Mouse (Mus musculus): ENCODE measurements around the gene Ccdc57. TPM values are rescaled to one million over a fixed set of nuclear protein-coding genes. Genes with fewer than 3 reads are reported as not detected.

The Ccdc57 gene
- total RNA-seq, 2 experiments from 2014 or later = 6.2 to 7.0 TPM

- no peak for DNase-seq (ENCODE audit: low spot score in 2 of 2)
- intact Hi-C loops (cut with DNase I) = no loop called here
Observed at GRCm38 (mm10) chr11:120916477-120916876, 16.2 kb downstream of the Ccdc57 start.

- DNase-seq (ENCODE audit: low spot score in 2 of 2) = no peak
- intact Hi-C loops (cut with DNase I) = no loop called here
Observed at GRCm38 (mm10) chr11:120913796-120914195, 18.9 kb downstream of the Ccdc57 start.

- intact Hi-C loops (cut with DNase I) = loop anchor here (2.0 kb wide), 1 partner anchor 135 kb away; no protein-coding TSS in a partner anchor
- peak; percentile 76 to 82 for DNase-seq (ENCODE audit: low spot score in 2 of 2)
Observed at GRCm38 (mm10) chr11:120905430-120905873, 27.2 kb downstream of the Ccdc57 start.

- intact Hi-C loops (cut with DNase I) = loop anchor here (2.0 to 5.0 kb wide), 2 partner anchors 82 to 136 kb away; partner anchors contain the start of gene Fasn
Observed at GRCm38 (mm10) chr11:120904561-120904960, 28.1 kb downstream of the Ccdc57 start.

GRCm38 (mm10) chr11:120903159-120903850 is 29.4 kb downstream of the Ccdc57 start:
- DNase-seq (ENCODE audit: low spot score in 2 of 2) = no peak
- intact Hi-C loops (cut with DNase I) = loop anchor here (5.0 kb wide), 1 partner anchor 81 kb away; the partner anchor contains the start of gene Fasn

More at GRCm38 (mm10) chr11:120904561-120904960, 28.1 kb downstream of the Ccdc57 start:
- no peak for DNase-seq (ENCODE audit: low spot score in 2 of 2)

GRCm38 (mm10) chr11:120902487-120903142 is 30.1 kb downstream of the Ccdc57 start:
- intact Hi-C loops (cut with DNase I) = loop anchor here (5.0 kb wide), 1 partner anchor 80 kb away; the partner anchor contains the start of gene Fasn
- DNase-seq (ENCODE audit: low spot score in 2 of 2) = no peak

- DNase-seq (ENCODE audit: low spot score in 2 of 2) = no peak
- intact Hi-C loops (cut with DNase I) = loop anchor here (5.0 kb wide), 1 partner anchor 80 kb away; the partner anchor contains the start of gene Fasn
Observed at GRCm38 (mm10) chr11:120901729-120902486, 30.8 kb downstream of the Ccdc57 start.

GRCm38 (mm10) chr11:120900276-120901244 is 32.1 kb downstream of the Ccdc57 start:
- intact Hi-C loops (cut with DNase I) = loop anchor here (5.0 kb wide), 1 partner anchor 78 kb away; the partner anchor contains the start of gene Fasn
- no peak for DNase-seq (ENCODE audit: low spot score in 2 of 2)

GRCm38 (mm10) chr11:120898114-120898548 is 34.5 kb downstream of the Ccdc57 start:
- intact Hi-C loops (cut with DNase I) = no loop called here

GRCm38 (mm10) chr11:120895441-120895840 is 37.2 kb downstream of the Ccdc57 start:
- intact Hi-C loops (cut with DNase I) = no loop called here

More at GRCm38 (mm10) chr11:120898114-120898548, 34.5 kb downstream of the Ccdc57 start:
- no peak for DNase-seq (ENCODE audit: low spot score in 2 of 2)

GRCm38 (mm10) chr11:120894397-120894796 is 38.3 kb downstream of the Ccdc57 start:
- intact Hi-C loops (cut with DNase I) = no loop called here

More at GRCm38 (mm10) chr11:120895441-120895840, 37.2 kb downstream of the Ccdc57 start:
- no peak for DNase-seq (ENCODE audit: low spot score in 2 of 2)

GRCm38 (mm10) chr11:120889216-120889615 is 43.5 kb downstream of the Ccdc57 start:
- intact Hi-C loops (cut with DNase I) = no loop called here
- no peak for DNase-seq (ENCODE audit: low spot score in 2 of 2)

More at GRCm38 (mm10) chr11:120894397-120894796, 38.3 kb downstream of the Ccdc57 start:
- DNase-seq (ENCODE audit: low spot score in 2 of 2) = no peak

- DNase-seq (ENCODE audit: low spot score in 2 of 2) = no peak
- intact Hi-C loops (cut with DNase I) = no loop called here
Observed at GRCm38 (mm10) chr11:120888718-120889117, 44.0 kb downstream of the Ccdc57 start.

- intact Hi-C loops (cut with DNase I) = no loop called here
Observed at GRCm38 (mm10) chr11:120887502-120887901, 45.2 kb downstream of the Ccdc57 start.

GRCm38 (mm10) chr11:120886462-120886861 is 46.2 kb downstream of the Ccdc57 start:
- intact Hi-C loops (cut with DNase I) = no loop called here
- DNase-seq (ENCODE audit: low spot score in 2 of 2) = no peak

More at GRCm38 (mm10) chr11:120887502-120887901, 45.2 kb downstream of the Ccdc57 start:
- DNase-seq (ENCODE audit: low spot score in 2 of 2) = no peak

GRCm38 (mm10) chr11:120883601-120884000 is 49.1 kb downstream of the Ccdc57 start:
- no peak for DNase-seq (ENCODE audit: low spot score in 2 of 2)
- intact Hi-C loops (cut with DNase I) = no loop called here

- DNase-seq (ENCODE audit: low spot score in 2 of 2) = no peak
- intact Hi-C loops (cut with DNase I) = no loop called here
Observed at GRCm38 (mm10) chr11:120882931-120883330, 49.7 kb downstream of the Ccdc57 start.

- DNase-seq (ENCODE audit: low spot score in 2 of 2) = peak; percentile 15 to 23
- intact Hi-C loops (cut with DNase I) = no loop called here
Observed at GRCm38 (mm10) chr11:120873206-120873605, 59.5 kb downstream of the Ccdc57 start.

All from left cerebral cortex, postnatal 14 days (tissue).